Mouse (Mus musculus): ENCODE measurements at regions not wholly inside any gene's neighbourhood (a gene's known extent, or its start where the extent isn't known, plus 50 kb on each side); places are given as distances from the start of the nearest gene placed in this dataset.

- H3K9me3 ChIP-seq (ENCODE audit: low read length), result no peaks in the 10 kb centered on the region
- TF ChIP-seq NANOG (IDR thresholded peaks at IDR 0.05; ENCODE audit: borderline replicate concordance, low read length), result no peak
- no peak for TF ChIP-seq POU5F1 (IDR thresholded peaks at IDR 0.05; ENCODE audit: borderline replicate concordance, low read length)
- no peak for TF ChIP-seq CTCF (conservative IDR thresholded peaks at IDR 0.05; ENCODE audit: low read length)
Measured at GRCm38 (mm10) chr1:113550172-113550571, 1685.5 kb upstream of the Dsel start.

GRCm38 (mm10) chr1:113539981-113540380 lies 1675.3 kb upstream of the Dsel start:
- Histone ChIP-seq H3K36me3 (ENCODE audit: insufficient read depth, low read length) (no peaks in the 10 kb centered on the region), H3K27me3 (ENCODE audit: insufficient read depth, low read length) (no peaks in the 10 kb centered on the region), H3K4me1 (replicated peaks; ENCODE audit: low read depth, low read length) (no peaks in the 10 kb centered on the region), H3K4me3 (replicated peaks; ENCODE audit: low read length) (no peak overlapping the region), H3K9me3 (ENCODE audit: low read length) (no peaks in the 10 kb centered on the region)
- no peak for TF ChIP-seq NANOG (IDR thresholded peaks at IDR 0.05; ENCODE audit: borderline replicate concordance, low read length)

More at GRCm38 (mm10) chr1:113550172-113550571, 1685.5 kb upstream of the Dsel start:
- H3K27me3 ChIP-seq (ENCODE audit: insufficient read depth, low read length), result no peaks in the 10 kb centered on the region
- no peak overlapping the region for H3K4me3 ChIP-seq (replicated peaks; ENCODE audit: low read length)
- H3K36me3 ChIP-seq (ENCODE audit: insufficient read depth, low read length), result no peaks in the 10 kb centered on the region
- H3K4me1 ChIP-seq (replicated peaks; ENCODE audit: low read depth, low read length), result no peaks in the 10 kb centered on the region

- no peaks in the 10 kb centered on the region for H3K36me3 ChIP-seq (ENCODE audit: insufficient read depth, low read length)
- TF ChIP-seq POU5F1 (IDR thresholded peaks at IDR 0.05; ENCODE audit: borderline replicate concordance, low read length), result no peak
- TF ChIP-seq NANOG (IDR thresholded peaks at IDR 0.05; ENCODE audit: borderline replicate concordance, low read length), result no peak
- H3K27me3 ChIP-seq (ENCODE audit: insufficient read depth, low read length), result no peaks in the 10 kb centered on the region
- no peaks in the 10 kb centered on the region for H3K9me3 ChIP-seq (ENCODE audit: low read length)
- no peak overlapping the region for H3K4me3 ChIP-seq (replicated peaks; ENCODE audit: low read length)
- no peaks in the 10 kb centered on the region for H3K4me1 ChIP-seq (replicated peaks; ENCODE audit: low read depth, low read length)
Measured at GRCm38 (mm10) chr1:113530553-113530952, 1665.8 kb upstream of the Dsel start.

GRCm38 (mm10) chr1:113495987-113496386 lies 1631.3 kb upstream of the Dsel start:
- no peaks in the 10 kb centered on the region for H3K27me3 ChIP-seq (ENCODE audit: insufficient read depth, low read length)
- H3K4me1 ChIP-seq (replicated peaks; ENCODE audit: low read depth, low read length), result no peaks in the 10 kb centered on the region
- no peak overlapping the region for H3K4me3 ChIP-seq (replicated peaks; ENCODE audit: low read length)
- H3K9me3 ChIP-seq (ENCODE audit: low read length), result peaks cover under 1% of the 10 kb centered on the region; the same call in 1 of the 2 replicates
- TF ChIP-seq CTCF (conservative IDR thresholded peaks at IDR 0.05; ENCODE audit: low read length), result no peak
- TF ChIP-seq NANOG (IDR thresholded peaks at IDR 0.05; ENCODE audit: borderline replicate concordance, low read length), result no peak
- TF ChIP-seq POU5F1 (IDR thresholded peaks at IDR 0.05; ENCODE audit: borderline replicate concordance, low read length), result no peak
- H3K36me3 ChIP-seq (ENCODE audit: insufficient read depth, low read length), result no peaks in the 10 kb centered on the region

- Histone ChIP-seq H3K4me1 (replicated peaks; ENCODE audit: low read depth, low read length) (no peaks in the 10 kb centered on the region), H3K9me3 (ENCODE audit: low read length) (no peaks in the 10 kb centered on the region), H3K36me3 (ENCODE audit: insufficient read depth, low read length) (no peaks in the 10 kb centered on the region), H3K4me3 (replicated peaks; ENCODE audit: low read length) (no peak overlapping the region), H3K27me3 (ENCODE audit: insufficient read depth, low read length) (no peaks in the 10 kb centered on the region)
- TF ChIP-seq NANOG (IDR thresholded peaks at IDR 0.05; ENCODE audit: borderline replicate concordance, low read length), result no peak
- no peak for TF ChIP-seq CTCF (conservative IDR thresholded peaks at IDR 0.05; ENCODE audit: low read length)
- TF ChIP-seq POU5F1 (IDR thresholded peaks at IDR 0.05; ENCODE audit: borderline replicate concordance, low read length), result no peak
Measured at GRCm38 (mm10) chr1:113490243-113491003, 1625.7 kb upstream of the Dsel start.

GRCm38 (mm10) chr1:113456538-113457273 lies 1592.0 kb upstream of the Dsel start:
- Histone ChIP-seq H3K36me3 (ENCODE audit: insufficient read depth, low read length) (no peaks in the 10 kb centered on the region), H3K4me1 (replicated peaks; ENCODE audit: low read depth, low read length) (no peaks in the 10 kb centered on the region), H3K4me3 (replicated peaks; ENCODE audit: low read length) (no peak overlapping the region), H3K9me3 (ENCODE audit: low read length) (peaks cover 6% of the 10 kb centered on the region; the same call in 1 of the 2 replicates), H3K27me3 (ENCODE audit: insufficient read depth, low read length) (no peaks in the 10 kb centered on the region)
- TF ChIP-seq NANOG (IDR thresholded peaks at IDR 0.05; ENCODE audit: borderline replicate concordance, low read length), result no peak
- TF ChIP-seq CTCF (conservative IDR thresholded peaks at IDR 0.05; ENCODE audit: low read length), result no peak
- no peak for TF ChIP-seq POU5F1 (IDR thresholded peaks at IDR 0.05; ENCODE audit: borderline replicate concordance, low read length)

GRCm38 (mm10) chr1:113433701-113434100 lies 1569.0 kb upstream of the Dsel start:
- H3K9me3 ChIP-seq (ENCODE audit: low read length), result no peaks in the 10 kb centered on the region
- no peak for TF ChIP-seq NANOG (IDR thresholded peaks at IDR 0.05; ENCODE audit: borderline replicate concordance, low read length)
- no peak for TF ChIP-seq CTCF (conservative IDR thresholded peaks at IDR 0.05; ENCODE audit: low read length)
- H3K4me3 ChIP-seq (replicated peaks; ENCODE audit: low read length), result no peak overlapping the region
- no peaks in the 10 kb centered on the region for H3K27me3 ChIP-seq (ENCODE audit: insufficient read depth, low read length)
- no peaks in the 10 kb centered on the region for H3K4me1 ChIP-seq (replicated peaks; ENCODE audit: low read depth, low read length)
- H3K36me3 ChIP-seq (ENCODE audit: insufficient read depth, low read length), result no peaks in the 10 kb centered on the region

- no peaks in the 10 kb centered on the region for H3K4me1 ChIP-seq (replicated peaks; ENCODE audit: low read depth, low read length)
- H3K4me3 ChIP-seq (replicated peaks; ENCODE audit: low read length), result no peak overlapping the region
- H3K27me3 ChIP-seq (ENCODE audit: insufficient read depth, low read length), result no peaks in the 10 kb centered on the region
- no peak for TF ChIP-seq NANOG (IDR thresholded peaks at IDR 0.05; ENCODE audit: borderline replicate concordance, low read length)
- no peak for TF ChIP-seq POU5F1 (IDR thresholded peaks at IDR 0.05; ENCODE audit: borderline replicate concordance, low read length)
- no peak for TF ChIP-seq CTCF (conservative IDR thresholded peaks at IDR 0.05; ENCODE audit: low read length)
- no peaks in the 10 kb centered on the region for H3K36me3 ChIP-seq (ENCODE audit: insufficient read depth, low read length)
- no peaks in the 10 kb centered on the region for H3K9me3 ChIP-seq (ENCODE audit: low read length)
Measured at GRCm38 (mm10) chr1:113431266-113431665, 1566.5 kb upstream of the Dsel start.
